8 mouse cellular contexts compared by ENCODE assay signal in genomic region chr2:156729537-156730469, GRCm38 (mm10). TPM values are rescaled to one million over a fixed set of nuclear protein-coding genes. Genes with fewer than 3 reads are reported as not detected.
A peak's percentile ranks its signal among the peaks of the same experiment; 100 is the strongest.
DNase-seq lines count a peak whose midpoint lies in the region; ATAC-seq and TF ChIP-seq lines count a peak whose summit lies in the region.

No protein-coding gene starts in this region.

- TF ChIP-seq CTCF in gastrocnemius, adult 2 months (IDR thresholded peaks at IDR 0.05), result no peak
- TF ChIP-seq CTCF in liver, embryonic 14.5 days (IDR thresholded peaks at IDR 0.05; ENCODE audit: low read depth), result no peak

- no peak for TF ChIP-seq EP300 in liver, embryonic 14.5 days (IDR thresholded peaks at IDR 0.05; ENCODE audit: low read depth)

- peaks cover 44% of the 10 kb centered on the region for H3K4me1 ChIP-seq in embryonic facial prominence, embryonic 14.5 days (ENCODE audit: control insufficient read depth, insufficient read depth, low read length)
- H3K4me1 ChIP-seq in liver, embryonic 14.5 days (replicated peaks; ENCODE audit: control insufficient read depth in 2 of 2, insufficient read depth in 2 of 2, low read length in 1 of 2), result peaks cover 0 to 12% of the 10 kb centered on the region in 2 experiments; a peak in 2 of 4 replicates

- intact Hi-C loops in gastrocnemius, adult 2 months (cut with DNase I), result loop anchor here (10.0 kb wide), 1 partner anchor 135 kb away; the partner anchor contains the start of gene Rab5if
- intact Hi-C loops in gastrocnemius, postnatal 36 days (cut with DNase I), result loop anchor here (10.0 kb wide), 1 partner anchor 135 kb away; the partner anchor contains the start of gene Rab5if
- intact Hi-C loops in left cerebral cortex, postnatal 14 days (cut with DNase I), result no loop called here

- peak; percentile 30 for DNase-seq in gastrocnemius, adult 2 months
- DNase-seq in gastrocnemius, postnatal 36 days, result no peak
- peak; percentile 23 to 31 for DNase-seq in B cell, adult 2 months
- no peak for DNase-seq in embryonic facial prominence, embryonic 14.5 days (ENCODE audit: low spot score)
- DNase-seq in liver, embryonic 14.5 days (ENCODE audit: low read depth in 3 of 3, low spot score in 3 of 3), result no peak
- DNase-seq in cerebellum, adult 9-11 months, result no peak
- DNase-seq in layer of hippocampus, postnatal 25 days (ENCODE audit: extremely low spot score in 1 of 2, low spot score in 1 of 2), result no peak
- no peak for DNase-seq in left cerebral cortex, postnatal 14 days (ENCODE audit: low spot score in 2 of 2)

- H3K4me3 ChIP-seq in gastrocnemius, adult 2 months, result peak overlapping the region; percentile 53
- no peak overlapping the region for H3K4me3 ChIP-seq in embryonic facial prominence, embryonic 14.5 days (ENCODE audit: low read depth, low read length)
- peak overlapping the region; percentile 38 to 51 for H3K4me3 ChIP-seq in liver, embryonic 14.5 days (ENCODE audit: insufficient read depth in 1 of 2, low read depth in 2 of 2, low read length in 2 of 2)

- peak overlapping the region; percentile 25; the same call in 1 of the 2 replicates for H3K9ac ChIP-seq in embryonic facial prominence, embryonic 14.5 days (ENCODE audit: low read depth, low read length)
- H3K9ac ChIP-seq in liver, embryonic 14.5 days (replicated peaks), result peak overlapping the region; percentile 28

- H3K36me3 ChIP-seq in embryonic facial prominence, embryonic 14.5 days (ENCODE audit: control insufficient read depth, insufficient read depth, low read length), result peaks cover 10% of the 10 kb centered on the region; the same call in 1 of the 2 replicates
- no peaks in the 10 kb centered on the region for H3K36me3 ChIP-seq in liver, embryonic 14.5 days (replicated peaks; ENCODE audit: control insufficient read depth, insufficient read depth, low read depth)

- 40% methylated on average over 9 of the region's 10 CpGs for WGBS in embryonic facial prominence, embryonic 14.5 days
- WGBS in liver, embryonic 14.5 days (ENCODE audit: insufficient replicate concordance), result 8% methylated on average over 9 of the region's 10 CpGs

- ATAC-seq in embryonic facial prominence, embryonic 14.5 days (ENCODE audit: low read depth), result peak; percentile 55; the same call in 1 of the 2 replicates
- peak; percentile 51; the same call in 1 of the 2 replicates for ATAC-seq in liver, embryonic 14.5 days (ENCODE audit: insufficient read depth)

- H3K27me3 ChIP-seq in embryonic facial prominence, embryonic 14.5 days (replicated peaks; ENCODE audit: control insufficient read depth, insufficient read depth, low read length), result no peaks in the 10 kb centered on the region
- no peaks in the 10 kb centered on the region for H3K27me3 ChIP-seq in liver, embryonic 14.5 days (ENCODE audit: control insufficient read depth, insufficient read depth, low read length)

- H3K4me2 ChIP-seq in embryonic facial prominence, embryonic 14.5 days (ENCODE audit: low read depth, low read length), result peak overlapping the region; percentile 28
- peak overlapping the region; percentile 71 for H3K4me2 ChIP-seq in liver, embryonic 14.5 days (ENCODE audit: low read depth)

- H3K9me3 ChIP-seq in embryonic facial prominence, embryonic 14.5 days (ENCODE audit: control insufficient read depth, low read length), result no peaks in the 10 kb centered on the region
- no peaks in the 10 kb centered on the region for H3K9me3 ChIP-seq in liver, embryonic 14.5 days (ENCODE audit: control insufficient read depth, low read length)

- peak overlapping the region; percentile 77 for H3K27ac ChIP-seq in gastrocnemius, adult 2 months
- peak overlapping the region; percentile 55; the same call in 1 of the 2 replicates for H3K27ac ChIP-seq in embryonic facial prominence, embryonic 14.5 days (replicated peaks; ENCODE audit: low read depth, low read length)
- no peak overlapping the region for H3K27ac ChIP-seq in liver, embryonic 14.5 days

RNA-seq across cellular contexts. Expression of gene Myl9, which starts 45.4 kb away (rescaled TPM):
- total RNA-seq in gastrocnemius, adult 2 months (2021), result 10 to 100 TPM; 41.2 to 50.0 TPM
- 10 to 100 TPM; 44.2 to 82.8 TPM for total RNA-seq in gastrocnemius, postnatal 36 days (2021)
- polyA plus RNA-seq in embryonic facial prominence, embryonic 14.5 days (2014; fragmentation: Nextera tagmentation; extraction: Ambion mirVana), result 285 and 310 TPM in 2 replicates
- polyA plus RNA-seq in liver, embryonic 14.5 days (2012; rRNA removed), result 25.2 and 27.2 TPM in 2 replicates
- 44.4 and 51.3 TPM in 2 replicates for polyA plus RNA-seq in liver, embryonic 14.5 days (2014; fragmentation: Nextera tagmentation; extraction: Ambion mirVana)
- total RNA-seq in layer of hippocampus, postnatal 25 days (2021), result 10 to 100 TPM; 14.3 to 18.8 TPM
- total RNA-seq in left cerebral cortex, postnatal 14 days (2021), result 10 to 100 TPM; 24.1 to 24.2 TPM

Comparison
In these comparisons a context has a peak if more than half of its experiments do, and no peak if none do; other contexts are left out.
1. DNase-seq: peak in gastrocnemius, adult 2 months (single experiment) and B cell, adult 2 months (2 of 2); none in gastrocnemius, postnatal 36 days (0 of 2), embryonic facial prominence, embryonic 14.5 days (single experiment), liver, embryonic 14.5 days (0 of 3), cerebellum, adult 9-11 months (single experiment), layer of hippocampus, postnatal 25 days (0 of 2) and left cerebral cortex, postnatal 14 days (0 of 2).